Mouse (Mus musculus) intestine, postnatal 0 days (tissue): ENCODE results near the gene Scn4a. TPM values are rescaled to one million over a fixed set of nuclear protein-coding genes. Genes with fewer than 3 reads are reported as not detected.

Experiments
- ATAC-seq: fragments of 200-750 bp; cut with Nextera tagmentation; 2 replicates; pipeline ENCODE4 v1.8.0; 2017; ENCODE audit warnings: mild to moderate bottlenecking, moderate TSS enrichment, moderate library complexity
- H3K27ac ChIP-seq: fragments of 300-500 bp; sonication (generic); 2 replicates; pipeline ENCODE4 v1.5.1; 2014; ENCODE audit warnings: mild to moderate bottlenecking, low read depth, low read length, moderate library complexity
- H3K27me3 ChIP-seq: fragments of 300-500 bp; sonication (generic); replicated peaks from 2 replicates; pipeline ENCODE4 v1.6.1; 2014; ENCODE audit warnings: low read length, mixed read lengths; ENCODE audit not compliant: control insufficient read depth, insufficient read depth
- H3K36me3 ChIP-seq: fragments of 300-500 bp; sonication (generic); 2 replicates; pipeline ENCODE4 v1.6.1; 2014; ENCODE audit warnings: mild to moderate bottlenecking, moderate library complexity; ENCODE audit not compliant: control insufficient read depth, insufficient read depth
- H3K4me1 ChIP-seq: fragments of 300-500 bp; sonication (generic); replicated peaks from 2 replicates; pipeline ENCODE4 v1.6.1; 2014; ENCODE audit warnings: antibody characterized with exemption, low read length, mixed read lengths; ENCODE audit not compliant: control insufficient read depth, insufficient read depth
- H3K4me2 ChIP-seq: fragments of 300-500 bp; sonication (generic); replicated peaks from 2 replicates; pipeline ENCODE4 v1.6.1; 2014; ENCODE audit warnings: low read depth, mild to moderate bottlenecking, moderate library complexity
- H3K4me3 ChIP-seq: fragments of 300-500 bp; sonication (generic); 2 replicates; pipeline ENCODE4 v1.5.1; 2014; ENCODE audit warnings: low read depth, low read length
- H3K9ac ChIP-seq: fragments of 300-500 bp; sonication (generic); 2 replicates; pipeline ENCODE4 v1.6.1; 2014; ENCODE audit warnings: mild to moderate bottlenecking, low read depth, low read length
- H3K9me3 ChIP-seq: fragments of 300-500 bp; sonication (generic); 2 replicates; pipeline ENCODE4 v1.6.1; 2016; ENCODE audit warnings: mixed run types; ENCODE audit not compliant: control insufficient read depth
- CTCF ChIP-seq: sonication (generic); IDR thresholded peaks from 2 replicates; pipeline ENCODE4 v1.5.1; 2016; ENCODE audit warnings: low read depth, mild to moderate bottlenecking, control low read depth, antibody characterized with exemption, moderate library complexity
- WGBS: fragments of 180-500 bp; shearing (Covaris S2); extraction: QIAGEN DNeasy Blood & Tissue Kit; methylation state at CpG from one replicate; pipeline ENCODE4 v1.1.7; 2014; 5-methylcytosine and 5-hydroxymethylcytosine counted together
- polyA plus RNA-seq: library from polyadenylated mRNA; unstranded; fragments of >200 nt; fragmentation: Nextera tagmentation; extraction: Ambion mirVana; gene quantifications from 2 replicates; pipeline ENCODE4 v1.2.1, GENCODE M21; 2015

Gene Scn4a
- polyA plus RNA-seq, 1 experiment from 2014 or later = 0.01 TPM

DNA sequence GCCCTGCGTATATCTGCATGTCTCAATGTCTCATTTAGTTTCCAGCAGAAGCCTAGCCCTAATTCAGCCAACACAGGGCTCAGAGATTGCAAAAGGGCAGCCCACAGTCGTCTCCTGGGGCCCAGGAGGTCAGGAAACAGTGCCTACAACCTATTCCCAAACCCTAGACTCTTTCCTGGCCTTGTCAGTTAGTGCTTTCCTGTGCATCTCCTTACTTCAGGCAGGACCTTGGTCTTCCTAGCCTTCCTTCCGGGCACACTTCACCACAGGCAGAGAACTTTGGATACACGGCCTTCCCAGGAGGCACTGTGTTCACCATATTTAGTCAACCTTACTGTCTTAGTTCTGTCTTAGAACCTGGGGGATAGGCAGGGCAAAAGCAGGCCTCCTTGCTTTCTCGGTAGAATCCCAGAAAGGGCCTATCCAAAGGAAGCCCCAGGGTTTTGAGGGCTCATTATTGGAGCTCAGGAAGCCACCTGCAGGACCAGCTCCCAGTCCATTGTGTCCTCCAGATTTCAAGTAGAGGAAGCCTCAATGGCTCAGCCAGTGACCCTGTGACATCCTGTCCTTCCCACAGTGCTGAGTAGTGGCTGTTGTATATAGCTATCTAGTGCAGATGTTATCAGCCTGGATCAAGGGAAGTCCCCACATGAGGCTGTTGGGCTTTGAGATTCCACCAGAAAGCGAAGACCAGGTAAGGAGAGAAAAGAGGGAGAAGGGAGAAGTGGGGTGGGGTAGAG, 30.1 kb upstream of the Scn4a start:
- Histone ChIP-seq H3K4me2 (no peak overlapping the region), H3K27me3 (no peaks in the 10 kb centered on the region), H3K9ac (no peak overlapping the region), H3K9me3 (no peaks in the 10 kb centered on the region), H3K4me1 (no peaks in the 10 kb centered on the region), H3K36me3 (no peaks in the 10 kb centered on the region), H3K27ac (no peak overlapping the region), H3K4me3 (no peak overlapping the region)
- WGBS = 85% methylated on average over 6 of the region's 6 CpGs
- no peak for ATAC-seq
- no peak for TF ChIP-seq CTCF

DNA sequence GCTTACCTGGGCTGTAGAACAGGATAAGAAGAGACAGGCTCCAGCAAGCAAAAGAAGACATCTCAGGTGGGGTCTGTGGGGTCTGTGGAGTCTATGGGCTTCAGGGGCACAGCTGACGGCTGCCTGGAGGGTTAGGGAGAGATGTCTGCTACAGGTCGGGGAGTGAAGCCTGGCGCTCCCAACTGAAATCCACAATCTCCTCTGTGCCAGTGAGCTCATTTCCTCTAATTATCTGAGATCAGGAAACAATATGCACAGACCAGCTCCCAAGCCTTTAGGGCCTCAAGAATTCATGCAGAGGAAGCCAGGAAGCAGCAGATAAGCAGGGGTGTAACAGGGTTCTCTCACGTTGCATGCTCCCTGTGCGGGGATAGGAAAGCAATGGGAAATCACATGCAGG, 29.3 kb upstream of the Scn4a start:
- H3K4me2 ChIP-seq = 0 out of 2 replicates have a peak overlapping the region, but pooled peaks have one; percentile 21
- no peaks in the 10 kb centered on the region for H3K4me1 ChIP-seq
- no peak overlapping the region; the same call in 1 of the 2 replicates for H3K27ac ChIP-seq
- H3K4me3 ChIP-seq = peak overlapping the region; percentile 12; the same call in 1 of the 2 replicates
- WGBS = 63% methylated on average over 5 of the region's 5 CpGs
- no peak for ATAC-seq
- no peak for TF ChIP-seq CTCF
- H3K36me3 ChIP-seq = no peaks in the 10 kb centered on the region
- H3K27me3 ChIP-seq = no peaks in the 10 kb centered on the region
- H3K9ac ChIP-seq = no peak overlapping the region
- no peaks in the 10 kb centered on the region for H3K9me3 ChIP-seq

DNA sequence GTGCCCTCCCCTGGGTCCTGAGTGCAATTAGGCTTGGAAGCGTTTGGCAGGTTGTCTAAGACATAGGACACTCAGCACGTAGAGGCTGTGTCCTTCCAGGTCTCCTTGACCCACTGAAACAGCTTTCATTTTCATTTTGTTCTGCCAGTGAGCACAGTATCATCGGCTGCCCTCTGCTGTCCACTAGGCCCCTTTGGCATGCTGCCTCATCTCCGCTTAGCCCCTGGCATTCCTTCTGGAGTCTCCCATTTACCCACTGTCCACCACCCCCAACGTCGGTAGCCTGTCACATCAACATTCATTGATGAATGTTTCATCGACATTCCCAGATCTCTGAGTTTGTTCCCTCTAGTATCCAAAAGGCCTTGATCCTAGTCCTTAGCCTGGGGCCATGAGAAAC, 28.8 kb upstream of the Scn4a start:
- Histone ChIP-seq H3K4me3 (0 out of 2 replicates have a peak overlapping the region, but pooled peaks have one; percentile 12), H3K4me1 (no peaks in the 10 kb centered on the region), H3K27me3 (no peaks in the 10 kb centered on the region), H3K4me2 (0 out of 2 replicates have a peak overlapping the region, but pooled peaks have one; percentile 21), H3K36me3 (no peaks in the 10 kb centered on the region), H3K9me3 (no peaks in the 10 kb centered on the region), H3K9ac (no peak overlapping the region), H3K27ac (no peak overlapping the region)
- no peak for ATAC-seq
- TF ChIP-seq CTCF = peak; percentile 44
- 73% methylated on average over 7 of the region's 7 CpGs for WGBS

DNA sequence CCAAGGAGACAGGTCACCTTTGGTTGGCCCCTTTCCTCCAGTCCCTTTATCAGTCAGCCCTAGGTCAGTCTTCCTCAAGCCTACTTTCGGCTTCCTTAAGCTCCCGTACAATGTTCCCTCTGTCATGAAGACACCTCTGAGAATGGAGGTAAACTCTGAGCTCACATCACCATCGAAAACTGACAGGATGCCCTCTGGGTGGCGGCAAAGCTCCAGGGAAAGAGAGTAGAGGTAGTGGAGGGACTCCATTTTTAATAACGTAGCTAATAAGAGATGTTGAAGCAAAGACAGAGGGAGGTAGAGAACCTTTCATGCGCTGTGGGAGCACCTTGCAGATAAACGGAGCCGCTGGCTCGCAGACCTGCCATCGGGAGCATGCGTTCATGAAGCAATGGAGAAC, 27.9 kb upstream of the Scn4a start:
- Histone ChIP-seq H3K36me3 (no peaks in the 10 kb centered on the region), H3K4me1 (no peaks in the 10 kb centered on the region), H3K4me2 (0 out of 2 replicates have a peak overlapping the region, but pooled peaks have one; percentile 7), H3K9ac (no peak overlapping the region), H3K27ac (no peak overlapping the region), H3K9me3 (no peaks in the 10 kb centered on the region), H3K4me3 (no peak overlapping the region), H3K27me3 (no peaks in the 10 kb centered on the region)
- 72% methylated on average over 11 of the region's 11 CpGs for WGBS
- no peak for ATAC-seq
- TF ChIP-seq CTCF = peak; percentile 49

DNA sequence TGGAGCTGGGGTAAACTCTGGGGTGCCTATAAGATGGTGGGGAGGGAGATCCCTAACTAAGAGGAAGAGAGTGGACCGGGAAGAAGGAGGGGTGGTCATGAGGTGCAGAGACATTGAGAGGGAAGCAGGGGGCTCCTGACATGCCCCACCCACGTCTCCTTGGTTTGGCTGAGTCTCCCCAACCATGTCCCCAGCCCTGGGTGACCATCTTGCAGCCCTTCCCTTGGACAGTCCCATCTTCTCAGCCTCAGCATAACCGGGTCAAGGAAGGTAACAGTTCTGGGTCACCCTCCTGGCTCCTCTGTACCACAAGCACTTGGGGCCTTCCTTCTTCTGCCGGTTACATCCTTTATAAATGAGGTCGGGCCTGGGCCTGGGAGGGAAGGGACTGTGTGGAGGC, 21.9 kb upstream of the Scn4a start:
- no peak overlapping the region for H3K9ac ChIP-seq
- no peak overlapping the region for H3K4me2 ChIP-seq
- WGBS = 73% methylated on average over 5 of the region's 5 CpGs
- H3K4me1 ChIP-seq = 0 out of 2 replicates have a peak, but pooled peaks cover 3% of the 10 kb centered on the region
- H3K27me3 ChIP-seq = no peaks in the 10 kb centered on the region
- H3K9me3 ChIP-seq = no peaks in the 10 kb centered on the region
- H3K36me3 ChIP-seq = no peaks in the 10 kb centered on the region
- no peak overlapping the region; the same call in 1 of the 2 replicates for H3K27ac ChIP-seq
- H3K4me3 ChIP-seq = no peak overlapping the region
- no peak for TF ChIP-seq CTCF
- ATAC-seq = no peak

DNA sequence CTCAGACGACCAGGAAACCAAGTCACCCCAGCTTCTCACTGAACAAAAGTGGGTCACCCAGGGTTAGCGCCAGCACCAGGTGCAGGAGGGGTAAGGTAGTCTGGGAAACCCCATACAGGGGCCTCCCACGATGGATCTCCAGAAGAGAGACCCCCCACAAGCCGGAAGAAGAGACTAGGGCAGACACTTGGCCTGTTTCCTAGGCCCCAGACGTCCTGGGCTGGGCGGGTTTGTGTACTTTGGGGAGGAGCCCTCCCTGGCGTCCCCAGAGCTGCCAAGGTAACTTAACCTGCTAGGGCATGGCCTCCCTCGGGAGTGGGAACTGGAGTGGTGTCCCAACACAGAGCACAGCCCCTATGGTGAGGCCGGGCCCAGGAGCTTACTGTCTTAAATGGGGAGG, 21.5 kb upstream of the Scn4a start:
- Histone ChIP-seq H3K9ac (no peak overlapping the region), H3K9me3 (no peaks in the 10 kb centered on the region), H3K4me2 (no peak overlapping the region), H3K4me3 (no peak overlapping the region), H3K4me1 (0 out of 2 replicates have a peak, but pooled peaks cover 3% of the 10 kb centered on the region), H3K27me3 (no peaks in the 10 kb centered on the region), H3K27ac (no peak overlapping the region; the same call in 1 of the 2 replicates), H3K36me3 (no peaks in the 10 kb centered on the region)
- 22% methylated on average over 9 of the region's 9 CpGs for WGBS
- peak; percentile 53 for ATAC-seq
- no peak for TF ChIP-seq CTCF
